Mouse (Mus musculus): ENCODE measurements around the gene Mlf2.
"Not testable (repeated sequence)": the region's sequence is repeated elsewhere in the genome, so short reads cannot be mapped to it uniquely, and the experiment has no call there.

Mlf2 gene

GRCm38 (mm10) chr6:124930754-124931524 lies at the start of gene Mlf2:
Gene Mlf2 (plus strand): TSS chr6:124931386.
- DNase-seq, result peak; percentile 100

GRCm38 (mm10) chr6:124881821-124882220 lies 49.4 kb upstream of the Mlf2 start:
- peak; percentile 40 for DNase-seq

- peak; percentile 27 for DNase-seq
These were observed 47.8 kb upstream of the Mlf2 start for GRCm38 (mm10) chr6:124883351-124883750.

- DNase-seq, result no peak
These were observed 46.3 kb upstream of the Mlf2 start for GRCm38 (mm10) chr6:124884714-124885500.

GRCm38 (mm10) chr6:124885956-124886381 lies 45.2 kb upstream of the Mlf2 start:
- DNase-seq, result no peak

GRCm38 (mm10) chr6:124887986-124888385 lies 43.2 kb upstream of the Mlf2 start, which contains the start of gene Cd4:
Gene Cd4 (minus strand): TSS chr6:124888221.
- DNase-seq, result no peak

GRCm38 (mm10) chr6:124888555-124889125 lies 42.5 kb upstream of the Mlf2 start:
- no peak for DNase-seq

- DNase-seq, result no peak
These were observed 40.2 kb upstream of the Mlf2 start for GRCm38 (mm10) chr6:124890997-124891396.

- DNase-seq, result not testable (repeated sequence)
These were observed 37.1 kb upstream of the Mlf2 start for GRCm38 (mm10) chr6:124894113-124894512.

GRCm38 (mm10) chr6:124898359-124898758 lies 32.8 kb upstream of the Mlf2 start:
- DNase-seq, result no peak

- no peak for DNase-seq
These were observed 31.0 kb upstream of the Mlf2 start for GRCm38 (mm10) chr6:124900056-124900800.

- DNase-seq, result no peak
These were observed 30.2 kb upstream of the Mlf2 start for GRCm38 (mm10) chr6:124900801-124901480.

GRCm38 (mm10) chr6:124901851-124902250 lies 29.3 kb upstream of the Mlf2 start:
- no peak for DNase-seq

GRCm38 (mm10) chr6:124903580-124904151 lies 27.5 kb upstream of the Mlf2 start:
- DNase-seq, result peak; percentile 98

GRCm38 (mm10) chr6:124904161-124904981 lies 26.8 kb upstream of the Mlf2 start:
- DNase-seq, result peak; percentile 89

- DNase-seq, result no peak
These were observed 26.0 kb upstream of the Mlf2 start for GRCm38 (mm10) chr6:124904991-124905860.

GRCm38 (mm10) chr6:124907767-124908166 lies 23.4 kb upstream of the Mlf2 start:
- DNase-seq, result no peak

GRCm38 (mm10) chr6:124910032-124910431 lies 21.2 kb upstream of the Mlf2 start:
- no peak for DNase-seq

GRCm38 (mm10) chr6:124911533-124912218 lies 19.5 kb upstream of the Mlf2 start, which contains the start of gene Lag3:
Gene Lag3 (minus strand): TSS chr6:124911705.
- DNase-seq, result no peak
